ENCODE assay signal across 8 mouse cellular contexts in genomic region chr14:33933778-33934317, GRCm38 (mm10). TPM values are rescaled to one million over a fixed set of nuclear protein-coding genes. Genes with fewer than 3 reads are reported as not detected.
DNase-seq lines count a peak whose midpoint lies in the region; ATAC-seq and TF ChIP-seq lines count a peak whose summit lies in the region.

No protein-coding gene starts in this region.

- no peak for TF ChIP-seq EP300 in liver, embryonic 14.5 days (IDR thresholded peaks at IDR 0.05; ENCODE audit: low read depth)

- peak; percentile 14 for DNase-seq in kidney, adult 11 months
- peak; percentile 39 to 57 for DNase-seq in adrenal gland, adult 18-20 months (ENCODE audit: low spot score in 2 of 2)
- peak; percentile 81 for DNase-seq in kidney, postnatal 10 days
- no peak for DNase-seq in liver, embryonic 14.5 days (ENCODE audit: low read depth in 3 of 3, low spot score in 3 of 3)
- peak; percentile 47 for DNase-seq in right cerebral cortex, postnatal 25 days
- no peak for DNase-seq in spleen, postnatal 14 days (ENCODE audit: low spot score in 2 of 2)

- peak; percentile 42 for TF ChIP-seq CTCF in liver, embryonic 14.5 days (IDR thresholded peaks at IDR 0.05; ENCODE audit: low read depth)

- WGBS in kidney, embryonic 15.5 days = 42% methylated on average over 5 of the region's 5 CpGs
- whole genome bisulfite sequencing in forebrain, embryonic 13.5 days = 43% methylated on average over 5 of the region's 5 CpGs
- 24% methylated on average over 5 of the region's 5 CpGs for WGBS in liver, embryonic 14.5 days (ENCODE audit: insufficient replicate concordance)

- peaks cover 51% of the 10 kb centered on the region for H3K27me3 ChIP-seq in kidney, embryonic 15.5 days
- peaks cover 12% of the 10 kb centered on the region; the same call in 1 of the 2 replicates for H3K27me3 ChIP-seq in forebrain, embryonic 13.5 days
- peaks cover 6% of the 10 kb centered on the region for H3K27me3 ChIP-seq in liver, embryonic 14.5 days (ENCODE audit: control insufficient read depth, insufficient read depth, low read length)

- no peaks in the 10 kb centered on the region for H3K36me3 ChIP-seq in kidney, embryonic 15.5 days
- H3K36me3 ChIP-seq in forebrain, embryonic 13.5 days (ENCODE audit: poor library complexity, severe bottlenecking) = no peaks in the 10 kb centered on the region
- H3K36me3 ChIP-seq in liver, embryonic 14.5 days (replicated peaks; ENCODE audit: control insufficient read depth, insufficient read depth, low read depth) = no peaks in the 10 kb centered on the region

- ATAC-seq in kidney, embryonic 15.5 days (replicated peaks; ENCODE audit: low FRiP score) = no peak
- ATAC-seq in forebrain, embryonic 13.5 days = peak; percentile 30; the same call in 1 of the 2 replicates
- ATAC-seq in liver, embryonic 14.5 days (ENCODE audit: insufficient read depth) = no peak

- no peak overlapping the region for H3K27ac ChIP-seq in kidney, embryonic 15.5 days
- H3K27ac ChIP-seq in forebrain, embryonic 13.5 days = no peak overlapping the region
- H3K27ac ChIP-seq in liver, embryonic 14.5 days = no peak overlapping the region

- H3K4me2 ChIP-seq in kidney, embryonic 15.5 days = no peak overlapping the region
- H3K4me2 ChIP-seq in forebrain, embryonic 13.5 days = no peak overlapping the region
- no peak overlapping the region for H3K4me2 ChIP-seq in liver, embryonic 14.5 days (ENCODE audit: low read depth)

- H3K9ac ChIP-seq in kidney, embryonic 15.5 days = no peak overlapping the region
- no peak overlapping the region for H3K9ac ChIP-seq in forebrain, embryonic 13.5 days
- H3K9ac ChIP-seq in liver, embryonic 14.5 days (replicated peaks) = no peak overlapping the region

- no peak overlapping the region for H3K4me3 ChIP-seq in kidney, embryonic 15.5 days (replicated peaks)
- no peak overlapping the region for H3K4me3 ChIP-seq in forebrain, embryonic 13.5 days
- H3K4me3 ChIP-seq in liver, embryonic 14.5 days (ENCODE audit: insufficient read depth in 1 of 2, low read depth in 2 of 2, low read length in 2 of 2) = no peak overlapping the region

- peaks cover 3% of the 10 kb centered on the region; the same call in 1 of the 2 replicates for H3K4me1 ChIP-seq in kidney, embryonic 15.5 days
- no peaks in the 10 kb centered on the region for H3K4me1 ChIP-seq in forebrain, embryonic 13.5 days
- no peaks in the 10 kb centered on the region for H3K4me1 ChIP-seq in liver, embryonic 14.5 days (replicated peaks; ENCODE audit: control insufficient read depth in 2 of 2, insufficient read depth in 2 of 2, low read length in 1 of 2)

- H3K9me3 ChIP-seq in kidney, embryonic 15.5 days (replicated peaks) = no peaks in the 10 kb centered on the region
- no peaks in the 10 kb centered on the region for H3K9me3 ChIP-seq in forebrain, embryonic 13.5 days (replicated peaks)
- H3K9me3 ChIP-seq in liver, embryonic 14.5 days (ENCODE audit: control insufficient read depth, low read length) = no peaks in the 10 kb centered on the region

RNA-seq across cellular contexts. Expression of gene Gdf2, which starts 7.0 kb away (rescaled TPM):
- 0.18 TPM in 1 of 2 replicates, not detected in the other for polyA plus RNA-seq in kidney, embryonic 15.5 days (2015; fragmentation: Nextera tagmentation; extraction: Ambion mirVana)
- total RNA-seq in adrenal gland, adult 18-20 months (2021) = under 1 TPM in 1 of 2 experiments, not detected in 1; 0.10 TPM
- polyA plus RNA-seq in forebrain, embryonic 13.5 days (2015; fragmentation: Nextera tagmentation; extraction: Ambion mirVana) = not detected in 2 replicates
- 3.6 and 4.1 TPM in 2 replicates for polyA plus RNA-seq in liver, embryonic 14.5 days (2012; rRNA removed)
- 6.6 and 7.9 TPM in 2 replicates for polyA plus RNA-seq in liver, embryonic 14.5 days (2014; fragmentation: Nextera tagmentation; extraction: Ambion mirVana)

RNA-seq across cellular contexts. Expression of gene Gdf10, which starts 10.5 kb away (rescaled TPM):
- 2.9 and 5.9 TPM in 2 replicates for polyA plus RNA-seq in kidney, embryonic 15.5 days (2015; fragmentation: Nextera tagmentation; extraction: Ambion mirVana)
- 10 to 100 TPM in 1 of 2 experiments, 1 to 10 TPM in 1; 7.2 to 10.6 TPM for total RNA-seq in adrenal gland, adult 18-20 months (2021)
- polyA plus RNA-seq in forebrain, embryonic 13.5 days (2015; fragmentation: Nextera tagmentation; extraction: Ambion mirVana) = 1.1 and 2.0 TPM in 2 replicates
- 3.7 and 3.9 TPM in 2 replicates for polyA plus RNA-seq in liver, embryonic 14.5 days (2012; rRNA removed)
- polyA plus RNA-seq in liver, embryonic 14.5 days (2014; fragmentation: Nextera tagmentation; extraction: Ambion mirVana) = 4.8 and 4.9 TPM in 2 replicates

RNA-seq across cellular contexts. Expression of gene Rbp3, which starts 20.0 kb away (rescaled TPM):
- not detected in 2 replicates for polyA plus RNA-seq in kidney, embryonic 15.5 days (2015; fragmentation: Nextera tagmentation; extraction: Ambion mirVana)
- not detected for total RNA-seq in adrenal gland, adult 18-20 months (2021)
- polyA plus RNA-seq in forebrain, embryonic 13.5 days (2015; fragmentation: Nextera tagmentation; extraction: Ambion mirVana) = not detected in 2 replicates
- polyA plus RNA-seq in liver, embryonic 14.5 days (2012; rRNA removed) = 0.02 TPM in 2 replicates
- polyA plus RNA-seq in liver, embryonic 14.5 days (2014; fragmentation: Nextera tagmentation; extraction: Ambion mirVana) = not detected in 2 replicates

RNA-seq across cellular contexts. Expression of gene Zfp488, which starts 44.7 kb away (rescaled TPM):
- polyA plus RNA-seq in kidney, embryonic 15.5 days (2015; fragmentation: Nextera tagmentation; extraction: Ambion mirVana) = 0.04 TPM in 2 replicates
- total RNA-seq in adrenal gland, adult 18-20 months (2021) = not detected
- 0.12 TPM in 1 of 2 replicates, not detected in the other for polyA plus RNA-seq in forebrain, embryonic 13.5 days (2015; fragmentation: Nextera tagmentation; extraction: Ambion mirVana)
- 0.02 TPM in 1 of 2 replicates, not detected in the other for polyA plus RNA-seq in liver, embryonic 14.5 days (2012; rRNA removed)
- not detected in 2 replicates for polyA plus RNA-seq in liver, embryonic 14.5 days (2014; fragmentation: Nextera tagmentation; extraction: Ambion mirVana)

Comparison
In these comparisons a context has a peak if more than half of its experiments do, and no peak if none do; other contexts are left out.
1. DNase-seq: peak in kidney, adult 11 months (single experiment), adrenal gland, adult 18-20 months (2 of 2), kidney, postnatal 10 days (single experiment) and right cerebral cortex, postnatal 25 days (single experiment); none in liver, embryonic 14.5 days (0 of 3) and spleen, postnatal 14 days (0 of 2).